Mouse (Mus musculus) mouse embryonic stem cell (cell line): ENCODE results near the gene Kti12.

Experiments
- in situ Hi-C, 2 experiments: fragments of 300-500 bp; cut with MboI; formaldehyde crosslinking; loops; 1 replicate in 1 of 2; 3 replicates in 1 of 2; pipeline ENCODE4 v1.14.3; 2019 to 2020; ENCODE audit warnings: low sequenced_read_pairs in 2 of 2, low pct_unique_long_range_greater_than_20kb in 1 of 2, mixed read lengths in 1 of 2; ENCODE audit not compliant: unreplicated experiment in 1 of 2

Gene Kti12

GRCm38 (mm10) chr4:108847715-108848504 lies at the start of gene Kti12:
Gene Kti12, plus strand, starts transcription at chr4:108847785.
- in situ Hi-C loops = no loop called here

GRCm38 (mm10) chr4:108798083-108798830 lies 49.3 kb upstream of the Kti12 start:
- in situ Hi-C loops = no loop called here

GRCm38 (mm10) chr4:108803535-108803934 lies 44.0 kb upstream of the Kti12 start:
- in situ Hi-C loops = no loop called here

GRCm38 (mm10) chr4:108811142-108811541 lies 36.4 kb upstream of the Kti12 start:
- in situ Hi-C loops = no loop called here

GRCm38 (mm10) chr4:108811550-108811949 lies 36.0 kb upstream of the Kti12 start:
- in situ Hi-C loops = no loop called here

- in situ Hi-C loops = no loop called here
Observed at GRCm38 (mm10) chr4:108825677-108826076, 21.9 kb upstream of the Kti12 start.

GRCm38 (mm10) chr4:108826096-108826495 lies 21.5 kb upstream of the Kti12 start:
- in situ Hi-C loops = no loop called here

- in situ Hi-C loops = no loop called here
Observed at GRCm38 (mm10) chr4:108826643-108827042, 20.9 kb upstream of the Kti12 start.

GRCm38 (mm10) chr4:108830698-108831097 lies 16.9 kb upstream of the Kti12 start:
- in situ Hi-C loops = no loop called here

- in situ Hi-C loops = no loop called here
Observed at GRCm38 (mm10) chr4:108832916-108833827, 14.4 kb upstream of the Kti12 start, which contains the start of gene Btf3l4. Gene Btf3l4, minus strand, starts transcription at chr4:108833614.

- in situ Hi-C loops = no loop called here
Observed at GRCm38 (mm10) chr4:108833828-108834114, 13.8 kb upstream of the Kti12 start.

GRCm38 (mm10) chr4:108834115-108834970 lies 13.2 kb upstream of the Kti12 start, which contains the start of gene Txndc12:
Gene Txndc12, plus strand, starts transcription at chr4:108834601.
- in situ Hi-C loops = no loop called here

GRCm38 (mm10) chr4:108834971-108835311 lies 12.6 kb upstream of the Kti12 start:
- in situ Hi-C loops = no loop called here

- in situ Hi-C loops = no loop called here
Observed at GRCm38 (mm10) chr4:108835496-108835895, 12.1 kb upstream of the Kti12 start.

- in situ Hi-C loops = no loop called here
Observed at GRCm38 (mm10) chr4:108838031-108838430, 9.6 kb upstream of the Kti12 start.

- in situ Hi-C loops = no loop called here
Observed at GRCm38 (mm10) chr4:108841920-108842578, 5.5 kb upstream of the Kti12 start.

- in situ Hi-C loops = no loop called here
Observed at GRCm38 (mm10) chr4:108843336-108843735, 4.2 kb upstream of the Kti12 start.
